Mouse (Mus musculus) cerebellum, postnatal 4 days (tissue): ENCODE results near the gene Ptprs.
"Not testable (repeated sequence)": the region's sequence is repeated elsewhere in the genome, so short reads cannot be mapped to it uniquely, and the experiment has no call there.

Experiments
- DNase-seq, 2 experiments: peaks; one replicate each; pipeline ENCODE4 v3.0.0; 2022; ENCODE audit warnings: low spot score in 2 of 2, mixed read lengths in 1 of 2

Gene Ptprs

GRCm38 (mm10) chr17:56476402-56476752 lies at the start of gene Ptprs:
Gene Ptprs (minus strand): TSS chr17:56476483.
- peak; percentile 96 to 98 for DNase-seq

- DNase-seq: no peak
Observed at GRCm38 (mm10) chr17:56524943-56525342, 48.7 kb upstream of the Ptprs start.

- DNase-seq: no peak
Observed at GRCm38 (mm10) chr17:56522744-56523143, 46.5 kb upstream of the Ptprs start.

GRCm38 (mm10) chr17:56515690-56516410 lies 39.6 kb upstream of the Ptprs start:
- DNase-seq: peak in 1 of 2 experiments; percentile 70

GRCm38 (mm10) chr17:56514916-56515315 lies 38.6 kb upstream of the Ptprs start:
- DNase-seq: no peak

- no peak for DNase-seq
Observed at GRCm38 (mm10) chr17:56514330-56514729, 38.0 kb upstream of the Ptprs start.

GRCm38 (mm10) chr17:56512310-56512709 lies 36.0 kb upstream of the Ptprs start, which contains the start of gene Znrf4:
Gene Znrf4 (minus strand): TSS chr17:56512431.
- no peak for DNase-seq

GRCm38 (mm10) chr17:56511707-56512090 lies 35.4 kb upstream of the Ptprs start:
- DNase-seq: no peak

GRCm38 (mm10) chr17:56510970-56511706 lies 34.9 kb upstream of the Ptprs start:
- peak in 1 of 2 experiments; percentile 63 for DNase-seq

- no peak for DNase-seq
Observed at GRCm38 (mm10) chr17:56510473-56510969, 34.2 kb upstream of the Ptprs start.

- peak in 1 of 2 experiments; percentile 76 for DNase-seq
Observed at GRCm38 (mm10) chr17:56509707-56510472, 33.6 kb upstream of the Ptprs start.

GRCm38 (mm10) chr17:56509021-56509640 lies 32.8 kb upstream of the Ptprs start:
- no peak for DNase-seq

GRCm38 (mm10) chr17:56507161-56508068 lies 31.1 kb upstream of the Ptprs start:
- peak; percentile 90 to 93 for DNase-seq

GRCm38 (mm10) chr17:56506417-56507065 lies 30.3 kb upstream of the Ptprs start:
- no peak for DNase-seq

GRCm38 (mm10) chr17:56505401-56505800 lies 29.1 kb upstream of the Ptprs start:
- DNase-seq: no peak

GRCm38 (mm10) chr17:56502526-56502925 lies 26.2 kb upstream of the Ptprs start:
- DNase-seq: peak; percentile 61 to 90

GRCm38 (mm10) chr17:56501635-56502400 lies 25.5 kb upstream of the Ptprs start:
- DNase-seq: not testable (repeated sequence)

GRCm38 (mm10) chr17:56499229-56499628 lies 22.9 kb upstream of the Ptprs start:
- no peak for DNase-seq

- DNase-seq: no peak
Observed at GRCm38 (mm10) chr17:56494480-56494879, 18.2 kb upstream of the Ptprs start.
